Mouse (Mus musculus) adipocyte (in vitro differentiated cells): Measurements from ENCODE around the gene Dcx.

Source experiments
- DNase-seq: peaks from one replicate; pipeline ENCODE4 v3.0.0-alpha.2; 2016; ENCODE audit warnings: low spot score

Dcx gene

GRCm38 (mm10) chrX:143932958-143933357 is at the start of gene Dcx:
Gene Dcx, minus strand, starts transcription at chrX:143933311.
- no peak for DNase-seq

- DNase-seq = no peak
Measured at GRCm38 (mm10) chrX:143966249-143966648, 33.1 kb upstream of the Dcx start.

GRCm38 (mm10) chrX:143933671-143934070 is 560 bp upstream of the Dcx start:
- DNase-seq = no peak

- no peak for DNase-seq
Measured at GRCm38 (mm10) chrX:143932530-143932929, 581 bp downstream of the Dcx start.

GRCm38 (mm10) chrX:143931400-143932185 is 1.5 kb downstream of the Dcx start:
- DNase-seq = no peak

GRCm38 (mm10) chrX:143922070-143922469 is 11.0 kb downstream of the Dcx start:
- DNase-seq = no peak

GRCm38 (mm10) chrX:143906699-143907471 is 26.2 kb downstream of the Dcx start:
- no peak for DNase-seq

GRCm38 (mm10) chrX:143904689-143905088 is 28.4 kb downstream of the Dcx start:
- DNase-seq = peak; percentile 15

- DNase-seq = no peak
Measured at GRCm38 (mm10) chrX:143902300-143902699, 30.8 kb downstream of the Dcx start.

- DNase-seq = no peak
Measured at GRCm38 (mm10) chrX:143897363-143898285, 35.5 kb downstream of the Dcx start.

- DNase-seq = no peak
Measured at GRCm38 (mm10) chrX:143896936-143897335, 36.2 kb downstream of the Dcx start.

GRCm38 (mm10) chrX:143893180-143893579 is 39.9 kb downstream of the Dcx start:
- DNase-seq = no peak

GRCm38 (mm10) chrX:143885765-143886164 is 47.3 kb downstream of the Dcx start:
- peak; percentile 3 for DNase-seq

- no peak for DNase-seq
Measured at GRCm38 (mm10) chrX:143884953-143885352, 48.2 kb downstream of the Dcx start.

GRCm38 (mm10) chrX:143884299-143884698 is 48.8 kb downstream of the Dcx start:
- DNase-seq = no peak

- DNase-seq = no peak
Measured at GRCm38 (mm10) chrX:143881806-143882468, 51.2 kb downstream of the Dcx start.

- no peak for DNase-seq
Measured at GRCm38 (mm10) chrX:143879631-143880030, 53.5 kb downstream of the Dcx start.

GRCm38 (mm10) chrX:143867129-143867664 is 65.9 kb downstream of the Dcx start:
- no peak for DNase-seq

- no peak for DNase-seq
Measured at GRCm38 (mm10) chrX:143851351-143851750, 81.8 kb downstream of the Dcx start.

- no peak for DNase-seq
Measured at GRCm38 (mm10) chrX:143849969-143850368, 83.1 kb downstream of the Dcx start.

- no peak for DNase-seq
Measured at GRCm38 (mm10) chrX:143846637-143847036, 86.5 kb downstream of the Dcx start.
